In the genomic region with DNA sequence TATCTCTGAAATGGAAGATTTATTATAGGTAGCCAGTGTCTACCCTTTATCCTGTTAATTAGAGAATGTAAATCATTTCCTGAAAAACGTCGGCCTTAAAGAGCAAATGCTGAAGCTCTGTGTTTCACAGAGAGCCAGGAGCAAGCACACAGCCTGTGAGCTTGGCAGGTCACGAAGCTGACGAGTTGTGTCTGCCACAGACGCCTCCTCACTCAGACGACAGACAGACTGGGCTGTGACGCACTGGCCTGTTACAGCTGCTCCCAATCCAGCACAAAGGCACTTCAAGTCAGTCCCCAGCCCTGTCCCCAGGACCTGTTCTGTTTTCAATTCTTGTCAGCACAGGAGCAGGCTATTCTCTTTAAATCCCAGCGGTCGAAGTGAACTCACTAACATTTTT, we compare ENCODE assay signal across 8 mouse cellular contexts. TPM values are rescaled to one million over a fixed set of nuclear protein-coding genes. Genes with fewer than 3 reads are reported as not detected.
DNase-seq lines count a peak whose midpoint lies in the region; ATAC-seq lines count a peak whose summit lies in the region.

No protein-coding gene starts in this region.

- H3K4me3 ChIP-seq in midbrain, embryonic 10.5 days, result no peak overlapping the region
- no peak overlapping the region for H3K4me3 ChIP-seq in midbrain, embryonic 15.5 days
- H3K4me3 ChIP-seq in heart, embryonic 14.5 days (ENCODE audit: control insufficient read depth in 1 of 2, insufficient read depth in 1 of 2, low read depth in 1 of 2, low read length in 2 of 2), result no peak overlapping the region
- H3K4me3 ChIP-seq in stomach, embryonic 16.5 days (replicated peaks; ENCODE audit: low read length), result no peak overlapping the region

- 0 out of 2 replicates have a peak overlapping the region, but pooled peaks have one; percentile 28 for H3K27ac ChIP-seq in midbrain, embryonic 10.5 days (replicated peaks)
- H3K27ac ChIP-seq in midbrain, embryonic 15.5 days, result no peak overlapping the region
- peak overlapping the region; percentile 35 to 45 for H3K27ac ChIP-seq in heart, embryonic 14.5 days (replicated peaks in 1 of 2; ENCODE audit: control insufficient read depth in 1 of 2, insufficient read depth in 1 of 2, low read depth in 2 of 2, low read length in 2 of 2)
- peak overlapping the region; percentile 55; the same call in 1 of the 2 replicates for H3K27ac ChIP-seq in stomach, embryonic 16.5 days (ENCODE audit: low read length)

- H3K9me3 ChIP-seq in midbrain, embryonic 10.5 days (replicated peaks), result no peaks in the 10 kb centered on the region
- no peaks in the 10 kb centered on the region for H3K9me3 ChIP-seq in midbrain, embryonic 15.5 days
- no peaks in the 10 kb centered on the region for H3K9me3 ChIP-seq in heart, embryonic 14.5 days (ENCODE audit: control insufficient read depth, low read length)
- H3K9me3 ChIP-seq in stomach, embryonic 16.5 days (replicated peaks; ENCODE audit: control insufficient read depth, low read length), result no peaks in the 10 kb centered on the region

- H3K4me1 ChIP-seq in midbrain, embryonic 10.5 days, result peaks cover 4% of the 10 kb centered on the region; the same call in 1 of the 2 replicates
- H3K4me1 ChIP-seq in midbrain, embryonic 15.5 days, result no peaks in the 10 kb centered on the region
- peaks cover 12 to 15% of the 10 kb centered on the region in 2 experiments for H3K4me1 ChIP-seq in heart, embryonic 14.5 days (ENCODE audit: control insufficient read depth in 2 of 2, insufficient read depth in 2 of 2, low read length in 2 of 2)
- H3K4me1 ChIP-seq in stomach, embryonic 16.5 days (ENCODE audit: control insufficient read depth, insufficient read depth, low read length), result 0 out of 2 replicates have a peak, but pooled peaks cover 2% of the 10 kb centered on the region

- H3K4me2 ChIP-seq in midbrain, embryonic 15.5 days, result no peak overlapping the region
- peak overlapping the region; percentile 19; the same call in 1 of the 2 replicates for H3K4me2 ChIP-seq in heart, embryonic 14.5 days (ENCODE audit: low read length)
- no peak overlapping the region for H3K4me2 ChIP-seq in stomach, embryonic 16.5 days (ENCODE audit: low read depth, low read length)

- H3K27me3 ChIP-seq in midbrain, embryonic 10.5 days (ENCODE audit: low read depth, poor library complexity, severe bottlenecking), result no peaks in the 10 kb centered on the region
- H3K27me3 ChIP-seq in midbrain, embryonic 15.5 days (replicated peaks), result no peaks in the 10 kb centered on the region
- H3K27me3 ChIP-seq in heart, embryonic 14.5 days (ENCODE audit: control insufficient read depth, insufficient read depth, low read length), result no peaks in the 10 kb centered on the region
- no peaks in the 10 kb centered on the region for H3K27me3 ChIP-seq in stomach, embryonic 16.5 days (ENCODE audit: control insufficient read depth, insufficient read depth, low read length)

- DNase-seq in midbrain, embryonic 10.5 days (ENCODE audit: low spot score), result no peak
- peak; percentile 60 to 67 for DNase-seq in kidney, postnatal 36 days
- DNase-seq in cerebellum, adult 11 months, result no peak
- DNase-seq in left cerebral cortex, adult 8-10 months (ENCODE audit: low spot score in 2 of 2), result no peak
- DNase-seq in thymus, postnatal 25 days, result no peak

- 66% methylated on average over 9 of the region's 9 CpGs for WGBS in midbrain, embryonic 10.5 days
- 51% methylated on average over 9 of the region's 9 CpGs for whole genome bisulfite sequencing in midbrain, embryonic 15.5 days
- 10% methylated on average over 9 of the region's 9 CpGs for WGBS in heart, embryonic 14.5 days
- WGBS in stomach, embryonic 16.5 days, result 33% methylated on average over 9 of the region's 9 CpGs

- no peak overlapping the region for H3K9ac ChIP-seq in midbrain, embryonic 15.5 days
- H3K9ac ChIP-seq in heart, embryonic 14.5 days (ENCODE audit: low read length), result no peak overlapping the region
- no peak overlapping the region for H3K9ac ChIP-seq in stomach, embryonic 16.5 days (ENCODE audit: low read length)

- H3K36me3 ChIP-seq in midbrain, embryonic 10.5 days, result peaks cover 54% of the 10 kb centered on the region
- no peaks in the 10 kb centered on the region for H3K36me3 ChIP-seq in midbrain, embryonic 15.5 days (replicated peaks)
- no peaks in the 10 kb centered on the region for H3K36me3 ChIP-seq in heart, embryonic 14.5 days (ENCODE audit: control insufficient read depth, insufficient read depth, low read length)
- H3K36me3 ChIP-seq in stomach, embryonic 16.5 days (ENCODE audit: control insufficient read depth, insufficient read depth, low read length), result no peaks in the 10 kb centered on the region

- ATAC-seq in midbrain, embryonic 15.5 days (replicated peaks), result no peak
- ATAC-seq in heart, embryonic 14.5 days (ENCODE audit: insufficient number of reproducible peaks, insufficient read depth, low FRiP score, low read depth), result peak; percentile 55; the same call in 1 of the 2 replicates
- ATAC-seq in stomach, embryonic 16.5 days (ENCODE audit: insufficient read depth, low FRiP score), result peak; percentile 64; the same call in 1 of the 2 replicates

RNA-seq across cellular contexts. Expression of gene F2r, which starts 37.0 kb away (rescaled TPM):
- 117 and 122 TPM in 2 replicates for polyA plus RNA-seq in midbrain, embryonic 10.5 days (2016; fragmentation: Nextera tagmentation; extraction: Ambion mirVana)
- polyA plus RNA-seq in midbrain, embryonic 15.5 days (2015; fragmentation: Nextera tagmentation; extraction: Ambion mirVana), result 59.5 and 60.9 TPM in 2 replicates
- 128 and 133 TPM in 2 replicates for polyA plus RNA-seq in heart, embryonic 14.5 days (2014; fragmentation: Nextera tagmentation; extraction: Ambion mirVana)
- 62.5 and 65.0 TPM in 2 replicates for polyA plus RNA-seq in stomach, embryonic 16.5 days (2015; fragmentation: Nextera tagmentation; extraction: Ambion mirVana)
- total RNA-seq in left cerebral cortex, adult 8-10 months (2022), result 1 to 10 TPM; 3.7 to 5.0 (median 4.5) TPM

RNA-seq across cellular contexts. Expression of gene F2rl2, which starts 41.4 kb away (rescaled TPM):
- 1.5 and 2.3 TPM in 2 replicates for polyA plus RNA-seq in midbrain, embryonic 10.5 days (2016; fragmentation: Nextera tagmentation; extraction: Ambion mirVana)
- polyA plus RNA-seq in midbrain, embryonic 15.5 days (2015; fragmentation: Nextera tagmentation; extraction: Ambion mirVana), result 0.50 and 0.59 TPM in 2 replicates
- polyA plus RNA-seq in heart, embryonic 14.5 days (2014; fragmentation: Nextera tagmentation; extraction: Ambion mirVana), result 0.35 and 0.54 TPM in 2 replicates
- polyA plus RNA-seq in stomach, embryonic 16.5 days (2015; fragmentation: Nextera tagmentation; extraction: Ambion mirVana), result 0.28 and 0.31 TPM in 2 replicates
- 1 to 10 TPM in 1 of 4 experiments, under 1 TPM in 3; 0.80 to 1.2 (median 0.96) TPM for total RNA-seq in left cerebral cortex, adult 8-10 months (2022)

Comparison
In these comparisons a context has a peak if more than half of its experiments do, and no peak if none do; other contexts are left out.
1. DNase-seq: peak in kidney, postnatal 36 days (2 of 2); none in midbrain, embryonic 10.5 days (single experiment), cerebellum, adult 11 months (single experiment), left cerebral cortex, adult 8-10 months (0 of 2) and thymus, postnatal 25 days (single experiment).